Mouse (Mus musculus): ENCODE data around the gene Sptbn4.

DNA sequence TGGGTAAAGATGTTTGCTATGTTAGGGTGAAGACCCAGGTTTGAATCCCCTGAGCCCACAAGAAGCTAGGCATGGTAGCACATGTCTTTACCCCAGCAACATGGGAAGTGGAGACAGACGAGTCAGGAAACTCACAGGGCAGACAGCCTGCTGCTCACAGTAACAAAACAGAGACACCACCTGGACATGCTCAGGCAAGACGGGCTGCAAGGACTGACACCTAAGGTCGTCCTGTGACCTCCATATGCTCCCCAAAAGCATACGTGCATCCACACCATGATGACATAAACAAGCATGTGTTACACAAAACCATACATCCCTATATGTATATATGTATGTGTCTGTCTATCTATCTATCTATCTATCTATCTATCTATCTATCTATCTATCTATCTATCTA is 65.9 kb downstream of the Sptbn4 start:
- no peak for TF ChIP-seq CTCF (IDR thresholded peaks at IDR 0.05; ENCODE audit: control insufficient read depth, insufficient read depth, insufficient read length)
- TF ChIP-seq MYOG (IDR thresholded peaks at IDR 0.05; ENCODE audit: control insufficient read depth, extremely low read depth, insufficient read length): no peak
- TF ChIP-seq MYOD1 (IDR thresholded peaks at IDR 0.05; ENCODE audit: control insufficient read depth, insufficient read length, low read depth): no peak
- TF ChIP-seq FOSL1 (IDR thresholded peaks at IDR 0.05; ENCODE audit: insufficient read depth, low read length, poor library complexity, severe bottlenecking): no peak
- no peak for TF ChIP-seq MAX (IDR thresholded peaks at IDR 0.05)
- TF ChIP-seq USF1 (IDR thresholded peaks at IDR 0.05; ENCODE audit: low read depth): no peak
- no peak for TF ChIP-seq CEBPB (IDR thresholded peaks at IDR 0.05; ENCODE audit: low read depth)

All from C2C12 (cell line).